Mouse (Mus musculus) G1E-ER4 (cell line): ENCODE results near the gene Cst6. TPM values are rescaled to one million over a fixed set of nuclear protein-coding genes. Genes with fewer than 3 reads are reported as not detected.

Source experiments
- GATA1 ChIP-seq: IDR thresholded peaks from one replicate; pipeline ENCODE4 v1.8.0; 2012; ENCODE audit warnings: low read length, inconsistent platforms
- polyA plus RNA-seq: library from polyadenylated mRNA; stranded (reverse); fragments of >175 nt; gene quantifications from 2 replicates; pipeline ENCODE4 v1.2.3, GENCODE M21; 2012

The Cst6 gene
- polyA plus RNA-seq, 1 experiment: 0.05 TPM

DNA sequence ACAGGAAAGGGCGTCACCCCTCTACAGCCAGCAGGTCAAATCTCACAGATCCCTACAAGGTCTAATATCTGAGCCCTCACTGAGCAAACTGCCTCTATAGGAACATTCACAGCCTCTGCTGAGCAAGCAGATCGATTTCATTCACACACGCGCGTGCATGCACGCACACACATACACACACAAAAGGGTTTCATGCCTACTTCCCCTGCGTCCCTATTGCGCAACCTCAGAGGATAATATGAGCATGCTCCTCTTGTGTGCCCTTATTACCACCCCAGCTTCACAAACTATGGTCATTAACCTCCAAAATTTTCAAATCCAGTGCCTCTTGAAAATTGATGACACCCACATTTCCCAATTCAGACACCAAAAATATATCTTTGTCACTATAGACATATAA, 36.2 kb downstream of the Cst6 start:
- TF ChIP-seq GATA1: no peak

GRCm38 (mm10) chr19:5309025-5309424, 40.3 kb downstream of the Cst6 start:
- no peak for TF ChIP-seq GATA1

GRCm38 (mm10) chr19:5306968-5307734, 42.2 kb downstream of the Cst6 start:
- no peak for TF ChIP-seq GATA1

DNA sequence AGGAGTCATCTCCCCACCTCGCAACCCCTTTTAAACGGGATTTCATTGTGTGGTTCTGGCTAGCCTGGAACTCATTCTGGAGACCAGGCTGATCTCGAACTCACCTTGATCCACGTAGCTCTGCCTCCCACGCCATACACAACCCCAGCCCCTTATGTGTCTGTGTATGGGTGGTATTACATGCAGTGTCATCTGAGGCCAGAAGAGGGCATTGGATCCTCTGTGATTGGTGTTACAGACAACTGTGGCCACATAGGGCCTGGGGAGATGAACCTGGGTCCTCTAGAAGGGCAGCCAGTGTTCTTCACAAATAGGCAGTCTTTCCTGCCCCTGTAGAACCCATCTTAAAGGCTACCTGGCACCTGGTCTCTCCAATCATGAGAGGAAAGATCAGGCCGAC, 43.1 kb downstream of the Cst6 start:
- TF ChIP-seq GATA1: no peak

DNA sequence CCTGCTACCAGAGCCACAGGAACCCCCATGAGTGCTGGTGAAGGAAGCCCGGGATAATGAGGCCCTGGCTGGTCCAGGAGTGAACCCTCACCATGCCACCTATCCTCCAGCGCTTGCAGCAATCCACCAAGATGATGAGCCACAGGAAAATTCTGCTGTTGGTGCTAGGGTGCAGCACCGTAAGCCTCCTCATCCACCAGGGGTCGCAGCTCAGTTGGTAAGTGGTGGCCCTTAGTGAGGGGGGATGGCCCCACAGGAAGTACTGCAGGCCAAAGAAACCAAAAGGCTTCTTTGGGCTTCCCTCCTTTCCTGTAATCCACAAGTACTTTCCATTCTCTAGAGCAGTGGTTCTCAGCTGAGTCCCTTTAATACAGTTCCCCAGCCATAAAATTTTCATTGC, 46.9 kb downstream of the Cst6 start:
- no peak for TF ChIP-seq GATA1

DNA sequence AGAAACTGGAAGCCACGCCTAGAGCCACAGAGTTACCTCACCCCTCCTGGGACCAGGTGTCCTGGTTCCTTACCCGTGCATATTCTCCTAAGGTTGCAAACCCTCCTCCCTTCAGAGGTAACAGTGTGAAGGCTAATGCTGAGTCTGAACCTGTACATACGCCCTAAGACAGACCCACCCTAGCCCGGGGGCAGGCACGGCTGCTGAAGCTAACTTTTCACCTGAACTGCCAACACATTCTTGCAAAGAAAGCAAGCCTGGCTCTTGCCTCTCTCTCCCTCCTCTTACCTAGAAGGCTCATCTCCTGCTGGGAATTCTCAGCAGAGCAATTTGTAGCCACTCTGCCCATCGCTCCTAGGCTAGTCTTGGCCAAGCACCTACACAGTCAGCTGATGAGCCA, 48.8 kb downstream of the Cst6 start:
- TF ChIP-seq GATA1: no peak

DNA sequence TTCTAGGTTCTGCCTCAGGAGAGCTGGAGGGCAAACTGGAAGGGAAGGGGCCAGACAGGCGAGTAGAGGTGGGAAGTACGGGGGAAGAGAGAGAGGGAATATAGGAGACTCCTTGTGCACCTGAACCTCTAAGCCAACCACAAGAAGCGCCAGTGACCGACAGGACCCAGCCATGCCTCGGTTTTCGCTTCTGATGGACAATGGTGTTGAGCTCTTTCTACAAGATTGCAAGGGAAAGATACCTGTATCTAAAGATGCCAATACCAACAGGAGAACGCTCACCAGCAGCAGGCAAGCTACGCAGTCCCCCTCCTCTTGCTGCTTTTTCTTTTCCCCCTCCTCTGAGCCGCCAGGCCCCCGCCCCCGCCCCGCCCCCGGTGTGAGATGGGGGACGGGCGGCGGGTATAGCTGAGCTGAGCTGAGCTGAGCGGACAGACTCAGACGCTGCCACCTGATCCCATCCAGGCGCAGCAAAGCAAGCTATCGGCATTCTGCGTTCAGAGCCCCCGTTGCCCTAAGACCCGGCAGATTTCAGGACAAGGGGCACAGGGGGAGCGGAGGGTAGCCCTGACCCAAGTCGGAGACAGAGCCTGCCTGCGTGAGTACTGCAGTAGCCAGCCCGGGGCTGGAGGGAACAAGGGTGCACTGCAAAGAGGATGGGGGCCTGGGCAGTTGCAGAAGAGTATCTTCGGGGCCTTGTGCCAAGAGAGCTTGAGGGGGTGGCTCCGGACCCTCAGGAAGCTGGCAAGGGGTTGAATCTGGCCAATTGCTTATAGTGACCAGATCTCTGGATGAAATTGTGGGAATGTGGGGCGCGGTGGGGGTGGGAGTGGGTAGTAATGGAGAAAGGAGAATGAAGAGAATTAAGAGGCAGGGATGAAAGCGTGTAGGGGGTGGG, 51.2 kb downstream of the Cst6 start, which contains the start of gene Gal3st3:
Gal3st3 (plus strand) TSS at position 429 of the 898 bp plus-strand sequence.
- no peak for TF ChIP-seq GATA1

- no peak for TF ChIP-seq GATA1
Measured at GRCm38 (mm10) chr19:5296630-5297029, 52.7 kb downstream of the Cst6 start.

DNA sequence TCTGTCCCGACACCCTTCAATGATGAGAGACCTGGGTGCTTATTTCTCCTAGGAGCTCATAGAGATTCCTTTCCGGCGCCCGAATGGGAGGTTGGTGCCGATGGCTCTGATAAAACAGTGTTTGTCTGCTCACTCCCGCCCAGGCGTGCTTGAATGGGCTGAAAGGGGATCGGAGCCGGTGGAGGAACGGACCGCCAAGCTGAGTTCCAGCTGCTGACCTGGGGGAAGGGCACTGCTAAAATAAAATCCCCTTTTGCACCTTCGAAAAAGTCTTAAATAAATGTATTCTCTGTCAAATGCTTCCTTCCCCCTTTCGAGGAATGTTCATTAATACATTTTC, 53.7 kb downstream of the Cst6 start:
- no peak for TF ChIP-seq GATA1

DNA sequence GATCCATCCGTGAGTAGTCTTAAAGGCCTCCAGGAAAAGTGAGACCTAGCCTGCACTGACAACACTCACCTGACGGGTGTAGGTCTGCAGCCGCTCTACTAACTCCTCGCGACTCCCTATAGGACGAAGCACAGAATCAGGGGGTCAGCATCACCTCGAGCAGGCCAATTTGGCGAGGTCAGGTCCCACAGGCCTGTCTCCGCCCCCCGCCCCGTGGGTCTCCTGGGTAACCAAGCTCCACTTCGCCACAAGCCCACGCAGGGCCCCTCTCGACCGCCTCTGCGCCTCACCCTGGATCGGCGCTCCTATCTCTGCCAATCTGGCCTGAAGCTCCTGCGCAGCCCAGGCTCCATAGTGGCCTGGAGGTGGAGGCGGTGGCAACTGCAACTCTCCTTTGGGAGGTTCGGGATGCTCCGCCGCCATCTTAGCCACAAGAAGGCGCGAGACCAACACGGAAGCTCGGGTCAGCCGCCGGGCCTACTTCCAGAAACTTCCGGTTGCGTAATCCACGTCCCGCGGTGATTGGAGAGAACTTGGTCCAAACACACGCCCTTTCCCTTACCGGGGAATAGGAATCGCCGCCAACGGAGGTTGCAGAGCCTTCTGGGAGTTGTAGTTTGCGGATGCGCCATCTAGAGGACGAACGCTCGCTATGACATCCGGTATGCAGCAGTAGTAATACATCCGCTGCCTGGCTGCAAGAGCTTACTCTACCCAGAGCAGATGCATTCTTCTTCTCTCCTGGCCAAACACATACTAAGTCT, 54.2 kb downstream of the Cst6 start, which contains the start of gene Sf3b2:
Sf3b2 (minus strand) TSS at position 484 of the 764 bp plus-strand sequence.
- no peak for TF ChIP-seq GATA1

Other genes starting within 250 kb of the Cst6 start
- gene Rab1b, start 242.5 kb downstream of the Cst6 start, polyA plus RNA-seq: 249 and 315 TPM in 2 replicates
- 9.0 and 11.6 TPM in 2 replicates for gene Klc2, start 231.0 kb downstream of the Cst6 start, polyA plus RNA-seq
- gene Pacs1, start 76.5 kb downstream of the Cst6 start, polyA plus RNA-seq: 47.4 and 54.1 TPM in 2 replicates
- 445 and 471 TPM in 2 replicates for gene Sf3b2, start 54.1 kb downstream of the Cst6 start, polyA plus RNA-seq
- not detected in 2 replicates for gene Gal3st3, start 51.2 kb downstream of the Cst6 start, polyA plus RNA-seq
- not detected in 2 replicates for gene Catsper1, start 13.8 kb downstream of the Cst6 start, polyA plus RNA-seq
- 90.9 and 126 TPM in 2 replicates for gene Eif1ad, start 17.2 kb upstream of the Cst6 start, polyA plus RNA-seq
- gene Banf1, start 17.6 kb upstream of the Cst6 start, polyA plus RNA-seq: 212 and 288 TPM in 2 replicates
- 198 and 219 TPM in 2 replicates for gene Sart1, start 39.1 kb upstream of the Cst6 start, polyA plus RNA-seq
- 0.21 TPM in 1 of 2 replicates, not detected in the other for gene Tsga10ip, start 53.0 kb upstream of the Cst6 start, polyA plus RNA-seq
- 379 and 390 TPM in 2 replicates for gene Drap1, start 75.4 kb upstream of the Cst6 start, polyA plus RNA-seq
- gene AI837181, start 75.6 kb upstream of the Cst6 start, polyA plus RNA-seq: 71.2 and 101 TPM in 2 replicates
- gene Fosl1, start 98.0 kb upstream of the Cst6 start, polyA plus RNA-seq: 7.4 and 10.2 TPM in 2 replicates
- 13.0 and 16.9 TPM in 2 replicates for gene Ccdc85b, start 108.3 kb upstream of the Cst6 start, polyA plus RNA-seq
- 12.1 and 152 TPM in 2 replicates for gene Fibp, start 111.0 kb upstream of the Cst6 start, polyA plus RNA-seq
- gene Ctsw, start 118.9 kb upstream of the Cst6 start, polyA plus RNA-seq: not detected in 2 replicates
- gene Efemp2, start 124.4 kb upstream of the Cst6 start, polyA plus RNA-seq: 2.6 and 3.6 TPM in 2 replicates
- gene Mus81, start 138.8 kb upstream of the Cst6 start, polyA plus RNA-seq: 34.6 and 51.3 TPM in 2 replicates
- 1,095 and 1,191 TPM in 2 replicates for gene Cfl1, start 140.9 kb upstream of the Cst6 start, polyA plus RNA-seq
- 0.10 and 0.17 TPM in 2 replicates for gene 1700020D05Rik, start 154.2 kb upstream of the Cst6 start, polyA plus RNA-seq
- gene Snx32, start 161.0 kb upstream of the Cst6 start, polyA plus RNA-seq: 1.4 and 1.7 TPM in 2 replicates
- gene Ovol1, start 211.1 kb upstream of the Cst6 start, polyA plus RNA-seq: not detected in 2 replicates
- gene Ap5b1, start 218.5 kb upstream of the Cst6 start, polyA plus RNA-seq: 18.6 and 18.8 TPM in 2 replicates